Mouse (Mus musculus) layer of hippocampus, adult 9-11 months (tissue): Measurements from ENCODE around the gene Cped1.

ENCODE experiments used
- DNase-seq: peaks from one replicate; pipeline ENCODE4 v3.0.0; 2022

Gene Cped1

DNA sequence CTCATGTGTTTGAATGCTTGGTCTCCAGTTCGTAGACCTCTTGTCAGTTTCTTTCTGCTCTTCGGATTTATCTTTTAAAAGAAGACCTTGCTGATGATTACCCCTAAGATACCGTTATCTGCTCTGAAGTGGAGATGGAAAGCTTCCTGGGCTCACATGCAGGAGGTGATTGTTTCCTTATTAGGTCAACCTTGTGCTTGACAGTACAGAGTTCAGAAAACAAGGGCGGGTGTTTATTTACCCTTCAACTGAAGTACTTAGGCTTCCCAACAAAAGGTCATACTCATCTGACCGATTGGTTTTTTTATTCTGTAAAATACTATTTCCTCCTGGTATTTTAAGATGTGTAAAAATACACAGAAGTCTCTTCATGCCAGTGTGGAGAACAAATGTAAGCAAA lies 106.1 kb downstream of the Cped1 start:
- no peak for DNase-seq

DNA sequence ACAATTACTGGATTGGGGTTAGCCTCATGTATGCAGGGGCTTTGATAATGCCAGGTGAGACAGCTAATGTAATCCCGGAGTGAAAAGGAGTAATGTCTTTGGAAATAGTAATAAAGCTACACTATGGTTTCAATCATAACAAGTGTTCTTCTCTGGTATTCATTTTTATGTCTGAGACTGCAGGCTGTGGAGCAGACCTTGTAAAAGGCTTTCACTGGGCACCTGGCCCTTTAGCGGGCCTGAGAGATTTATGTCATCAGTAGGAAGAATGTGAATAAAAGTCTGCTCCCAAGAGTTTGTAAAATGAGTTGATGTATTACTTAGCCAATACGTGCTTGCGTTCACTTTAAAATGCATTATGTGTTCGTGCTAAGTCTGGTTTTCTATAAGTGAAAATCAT lies 108.1 kb downstream of the Cped1 start:
- DNase-seq: no peak

DNA sequence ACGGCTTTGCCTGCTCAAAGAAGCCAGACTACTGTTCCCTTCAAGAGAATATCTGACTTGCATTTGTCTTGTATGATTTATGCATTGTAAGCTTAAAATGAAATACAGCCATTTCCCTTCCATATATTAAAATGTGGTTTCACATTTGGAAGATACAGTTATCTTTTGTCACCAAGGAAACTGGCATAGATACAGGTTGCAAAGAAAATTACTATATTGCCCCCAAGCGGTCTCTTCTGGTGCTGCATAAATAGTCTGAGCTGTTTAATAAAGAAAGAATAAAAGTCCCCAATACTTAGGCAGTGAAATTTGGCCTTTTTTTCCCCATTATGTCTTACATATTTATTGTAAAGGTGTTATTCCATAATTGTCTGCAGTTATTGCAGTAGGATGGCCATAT lies 112.0 kb downstream of the Cped1 start:
- DNase-seq: peak; percentile 8

DNA sequence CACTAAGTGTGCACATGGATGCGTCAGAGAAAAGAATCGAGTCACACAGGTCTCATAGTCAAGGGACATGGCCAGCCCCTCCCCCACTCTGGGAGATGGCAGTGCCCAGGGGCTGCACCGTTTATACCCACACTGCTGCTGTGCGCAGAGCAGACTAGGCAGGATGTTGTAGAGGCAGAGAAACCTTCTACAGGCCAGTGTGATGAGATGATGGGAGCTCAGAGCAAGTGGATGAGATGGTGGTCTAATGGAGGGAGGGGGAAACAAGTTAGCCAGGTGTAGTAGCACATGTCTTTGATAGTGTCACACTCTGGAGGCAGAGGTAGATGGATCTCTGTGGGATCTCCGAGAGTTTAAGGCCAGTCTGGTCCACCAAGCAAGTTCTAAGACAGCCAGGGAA lies 114.1 kb downstream of the Cped1 start:
- DNase-seq: no peak

DNA sequence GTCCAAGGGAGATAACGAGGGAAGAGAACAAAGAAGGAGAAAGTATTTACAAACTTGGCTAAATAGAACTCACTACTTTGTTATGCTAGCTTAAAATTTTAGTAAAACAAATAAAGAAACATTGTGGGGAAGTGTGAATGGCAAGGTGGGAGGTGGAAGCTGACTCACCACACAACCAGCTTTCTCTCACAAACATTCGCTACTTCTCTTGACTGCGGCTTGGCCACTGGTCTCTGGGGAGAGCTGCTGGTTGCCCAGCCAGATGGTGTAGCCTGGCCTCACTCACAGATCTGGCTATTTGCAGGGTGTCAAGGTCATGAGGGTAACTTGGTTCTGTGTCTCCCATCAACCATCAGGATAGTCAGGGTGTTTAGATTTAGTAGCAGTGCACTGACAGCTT lies 116.2 kb downstream of the Cped1 start:
- DNase-seq: no peak

DNA sequence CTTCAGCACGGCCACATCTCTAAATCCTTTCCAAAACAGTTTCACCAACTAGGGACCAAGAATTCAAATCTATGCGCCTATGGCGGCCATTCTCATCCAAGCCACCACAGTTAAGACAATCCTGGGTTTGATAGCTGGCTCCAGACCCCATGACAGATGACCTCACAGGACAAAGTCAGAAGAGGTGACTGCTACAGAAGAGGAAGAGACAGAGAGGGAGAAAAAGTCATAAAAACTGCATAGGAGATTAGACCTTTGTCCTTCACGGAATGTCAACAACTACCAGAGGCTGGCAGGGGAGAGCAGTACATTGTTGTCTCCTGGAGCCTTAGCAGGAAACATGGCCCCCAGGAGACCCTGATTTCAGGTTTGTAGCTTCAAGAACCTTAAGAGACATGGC lies 117.0 kb downstream of the Cped1 start:
- no peak for DNase-seq

DNA sequence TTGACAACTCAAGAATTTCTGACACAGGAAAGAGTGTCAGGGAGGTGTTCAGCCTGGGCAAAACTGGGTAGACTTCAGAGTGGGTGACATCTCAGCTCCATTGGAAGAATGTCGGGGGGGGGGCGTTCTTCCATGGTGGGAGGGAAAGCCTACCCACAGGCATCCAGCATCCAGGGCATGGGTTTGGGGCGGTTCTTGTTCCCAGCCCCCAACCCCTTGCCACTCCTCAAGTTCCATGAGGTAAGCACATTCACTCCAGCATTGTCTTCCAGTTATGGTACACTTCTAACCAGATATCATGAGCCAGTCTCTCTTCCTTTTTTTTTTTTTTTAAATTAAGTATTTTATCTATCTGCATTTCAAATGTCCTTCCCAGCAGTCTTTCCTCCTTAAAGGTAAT lies 118.0 kb downstream of the Cped1 start:
- DNase-seq: no peak

DNA sequence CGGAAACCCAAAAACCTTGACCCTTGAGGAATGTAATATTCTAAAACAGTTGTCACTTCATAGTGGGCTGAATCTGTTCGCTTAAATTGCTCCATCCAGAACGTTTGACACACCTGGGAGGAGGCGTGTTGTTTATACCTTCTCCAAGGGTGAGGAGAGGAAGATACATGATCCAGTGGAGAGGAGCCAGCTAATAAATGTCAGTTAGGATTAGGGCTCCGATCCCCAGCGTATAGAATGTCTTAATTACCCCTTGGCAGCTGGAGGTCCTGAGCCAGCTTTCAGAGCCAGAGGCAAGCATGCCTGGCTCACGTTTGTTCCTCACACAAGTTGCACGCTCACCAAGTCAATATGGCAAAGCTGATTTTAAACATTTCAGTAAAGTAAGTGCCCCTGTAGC lies 118.5 kb downstream of the Cped1 start:
- no peak for DNase-seq

DNA sequence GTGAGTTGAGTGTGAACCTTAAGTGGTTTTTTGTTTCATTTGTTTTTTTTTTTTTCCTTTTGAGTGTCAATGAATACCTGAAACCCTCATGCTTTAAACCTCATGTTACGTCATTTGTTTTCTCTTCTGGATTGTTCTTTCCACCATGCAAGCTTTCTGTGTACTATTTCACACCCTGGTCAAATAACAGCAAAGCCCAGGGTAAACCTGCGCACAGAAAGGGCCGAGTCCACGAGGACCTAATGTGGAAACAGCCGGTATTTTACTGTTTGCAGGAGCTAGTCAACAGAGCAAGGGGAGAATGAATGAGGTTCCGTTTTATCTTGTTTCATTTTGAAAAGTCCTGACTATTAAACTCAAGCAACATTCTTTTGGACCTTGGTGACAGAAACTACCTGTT lies 128.4 kb downstream of the Cped1 start:
- no peak for DNase-seq

DNA sequence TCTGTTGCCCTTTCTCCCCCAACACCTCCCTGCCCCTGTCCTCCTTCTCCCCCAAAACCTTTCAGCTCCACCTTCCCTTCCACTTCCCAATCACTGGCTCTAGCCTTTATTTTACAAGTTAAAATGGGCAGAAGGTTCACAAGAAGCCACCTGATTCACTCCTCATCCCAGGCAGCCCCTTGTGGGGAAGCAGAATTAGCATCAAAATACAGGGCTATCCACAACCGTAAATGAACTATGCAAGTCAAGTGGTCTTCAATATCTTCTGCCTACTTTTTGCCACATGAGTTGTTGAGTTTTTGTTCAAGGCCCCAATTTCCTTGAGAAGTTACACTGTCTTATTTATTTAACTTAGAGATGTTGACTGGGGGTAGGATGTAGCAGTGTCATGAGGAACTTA lies 131.0 kb downstream of the Cped1 start:
- DNase-seq: no peak

DNA sequence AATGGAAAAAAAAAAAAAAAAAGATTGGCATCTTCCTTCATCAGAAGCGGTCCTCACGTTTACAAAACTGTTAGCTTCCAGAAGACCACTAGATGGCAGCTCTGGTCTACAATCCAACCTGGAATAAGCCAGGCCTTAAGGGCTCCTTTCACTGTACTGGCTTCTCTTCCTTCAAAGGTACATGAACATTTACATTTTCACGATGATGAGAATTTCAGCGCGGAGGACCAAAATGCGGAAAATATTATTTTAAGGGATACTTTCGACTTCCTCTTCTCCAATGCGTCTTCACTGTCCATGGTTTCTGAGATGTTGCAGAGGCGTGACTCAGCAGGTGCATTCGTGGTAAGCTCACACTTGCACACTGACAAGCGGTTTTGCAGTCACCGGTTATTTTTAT lies 136.4 kb downstream of the Cped1 start:
- DNase-seq: peak; percentile 62

DNA sequence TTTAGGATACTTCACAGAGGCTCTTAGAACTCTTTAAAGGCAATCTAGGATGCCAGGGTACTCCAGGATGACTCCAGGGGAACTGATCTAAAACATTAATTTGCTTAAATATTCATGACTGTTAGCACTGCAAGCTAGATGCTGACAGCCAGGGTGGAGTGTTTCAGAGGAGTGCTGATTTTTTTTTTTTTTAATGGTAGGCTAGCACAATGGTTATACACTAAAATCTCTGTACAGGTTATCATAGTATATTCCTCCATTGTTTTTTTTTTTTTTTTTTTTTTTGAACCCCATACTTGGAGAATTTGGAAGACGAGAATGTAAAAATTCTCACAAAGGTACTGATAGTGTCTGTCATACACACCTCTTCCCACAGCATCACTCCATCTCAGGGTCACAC lies 137.0 kb downstream of the Cped1 start:
- DNase-seq: no peak

DNA sequence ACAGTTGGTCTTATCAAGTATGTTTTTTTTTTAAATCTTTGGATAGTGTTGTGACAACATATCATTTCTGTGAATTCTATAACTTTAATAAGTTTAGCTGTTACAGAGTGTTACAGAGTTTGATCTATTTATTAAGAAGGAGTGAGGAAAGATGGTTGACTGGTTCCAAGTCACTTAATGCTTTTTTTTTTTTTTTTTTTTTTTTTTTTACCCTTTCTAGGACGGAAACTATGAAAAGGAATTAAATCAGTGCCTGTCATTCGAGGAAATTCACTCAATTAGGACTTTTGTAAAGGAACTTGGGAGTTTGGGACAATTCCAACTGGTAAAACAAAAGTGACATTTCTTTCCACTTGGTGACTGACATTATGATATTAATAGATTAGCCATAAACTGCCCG lies 137.6 kb downstream of the Cped1 start:
- DNase-seq: no peak

DNA sequence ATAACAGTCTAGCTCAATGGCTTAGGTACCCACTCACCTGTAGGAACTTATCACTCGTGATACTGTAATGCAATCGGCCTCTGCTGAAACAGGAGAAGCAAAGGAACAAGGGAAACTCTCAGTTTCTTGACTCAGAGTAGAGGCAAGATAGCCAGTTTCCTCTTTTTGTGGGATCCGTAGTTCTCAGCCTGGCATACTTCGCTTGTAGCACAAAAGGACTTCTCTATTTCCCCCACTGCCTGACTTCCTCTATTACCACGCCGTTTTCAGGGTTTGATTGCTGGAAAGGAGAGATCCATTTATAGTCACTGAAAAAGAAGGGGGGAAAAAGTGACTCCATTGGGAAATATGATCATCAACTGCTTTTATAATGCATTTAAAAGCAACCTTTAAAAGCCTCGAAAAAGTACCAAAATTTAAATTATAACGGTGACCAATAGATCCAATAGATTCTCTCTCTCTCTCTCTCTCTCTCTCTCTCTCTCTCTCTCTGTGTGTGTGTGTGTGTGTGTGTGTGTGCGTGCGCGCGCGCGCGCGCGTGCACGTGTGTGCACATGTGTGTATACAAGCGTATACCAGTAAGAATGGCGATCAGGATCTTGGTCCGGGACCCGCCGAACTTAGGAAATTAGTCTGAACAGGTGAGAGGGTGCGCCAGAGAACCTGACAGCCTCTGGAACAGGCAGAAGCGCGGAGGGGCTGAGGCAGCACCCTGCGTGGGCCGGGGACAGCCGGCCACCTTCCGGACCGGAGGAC lies 139.0 kb downstream of the Cped1 start:
- peak; percentile 8 for DNase-seq

DNA sequence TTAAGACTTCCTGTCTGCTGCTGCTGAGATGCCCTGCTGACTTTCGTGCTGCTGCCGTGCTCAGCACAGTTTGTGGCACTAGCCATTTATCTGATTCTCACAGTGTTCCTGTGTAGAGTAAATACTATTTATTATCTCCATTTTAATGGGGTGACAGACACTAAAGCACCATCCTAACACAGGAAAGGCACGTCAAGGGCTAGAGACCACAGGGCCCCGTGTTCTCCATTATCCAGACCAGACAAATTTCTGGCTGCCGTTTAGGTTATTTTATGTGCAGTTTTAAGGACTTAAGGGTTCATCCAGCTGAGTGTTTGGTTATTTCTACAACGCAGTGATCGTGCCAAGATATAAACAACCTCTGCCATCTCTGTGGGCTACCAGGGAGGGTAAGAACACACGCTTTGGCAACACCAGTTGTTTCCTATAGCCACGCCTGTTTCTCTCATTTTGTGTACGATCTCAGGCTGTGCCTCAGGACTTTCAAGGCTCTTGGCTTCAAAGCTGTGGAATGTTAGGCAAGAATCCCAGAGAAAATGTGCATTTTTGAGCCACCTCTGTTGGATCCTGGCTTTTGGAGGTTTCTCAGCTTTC lies 149.4 kb downstream of the Cped1 start:
- DNase-seq: no peak

DNA sequence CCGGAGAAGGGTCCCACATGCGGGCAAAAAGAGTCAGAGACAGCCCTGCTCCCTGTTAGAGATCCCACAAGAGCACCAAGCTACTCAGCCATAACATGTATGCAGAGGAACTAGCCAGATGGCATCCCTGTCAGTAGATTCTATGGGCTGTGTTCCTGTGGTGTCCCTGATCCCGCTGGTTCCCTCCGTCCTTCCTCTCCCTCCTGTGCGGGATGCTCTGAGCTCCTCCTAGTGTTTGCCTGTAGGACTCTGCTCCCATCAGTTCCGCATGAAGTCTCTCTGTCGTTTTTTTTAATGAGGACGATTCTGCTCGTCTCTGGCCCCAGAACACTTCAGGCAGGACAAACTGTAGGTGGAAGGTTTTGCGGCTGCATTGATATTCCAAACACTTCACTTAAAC lies 151.1 kb downstream of the Cped1 start:
- no peak for DNase-seq

DNA sequence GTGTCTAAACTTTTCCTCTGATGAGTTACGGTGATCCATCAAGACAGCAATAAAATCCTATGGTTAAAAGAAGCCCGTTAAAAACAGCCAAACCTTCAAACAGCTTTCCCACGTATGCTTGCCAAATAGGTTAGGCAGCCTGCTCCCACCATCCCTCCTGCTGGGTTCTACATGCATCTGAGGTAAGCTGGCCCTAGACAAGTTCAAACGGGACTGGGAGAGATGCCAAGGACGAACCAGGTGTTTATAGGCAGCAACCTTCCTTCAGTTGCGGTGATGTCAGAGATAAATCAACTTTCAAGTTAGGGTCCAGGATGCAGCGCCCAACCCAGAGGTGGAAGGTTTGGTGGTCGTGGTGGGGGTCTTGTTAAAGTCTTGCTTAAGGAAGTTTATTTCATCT lies 155.1 kb downstream of the Cped1 start:
- DNase-seq: no peak

DNA sequence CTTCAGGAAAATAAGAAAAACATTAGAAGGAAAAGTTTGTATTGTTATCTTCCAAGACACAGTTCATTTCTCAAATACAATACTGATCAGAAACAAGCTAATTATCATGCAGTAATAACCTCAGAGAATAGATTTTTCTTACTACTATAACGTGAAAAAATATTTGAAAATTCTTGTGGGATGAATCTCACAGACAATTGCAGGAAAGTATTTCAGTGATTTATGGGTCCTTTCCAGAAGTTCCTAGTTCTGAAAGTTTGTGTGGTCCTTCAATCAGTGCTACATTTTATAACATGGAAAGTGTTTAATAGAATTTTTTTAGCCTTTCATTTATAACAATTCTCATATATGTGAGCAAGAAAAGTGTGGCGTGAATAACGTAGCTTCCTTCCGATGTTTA lies 161.5 kb downstream of the Cped1 start:
- no peak for DNase-seq

DNA sequence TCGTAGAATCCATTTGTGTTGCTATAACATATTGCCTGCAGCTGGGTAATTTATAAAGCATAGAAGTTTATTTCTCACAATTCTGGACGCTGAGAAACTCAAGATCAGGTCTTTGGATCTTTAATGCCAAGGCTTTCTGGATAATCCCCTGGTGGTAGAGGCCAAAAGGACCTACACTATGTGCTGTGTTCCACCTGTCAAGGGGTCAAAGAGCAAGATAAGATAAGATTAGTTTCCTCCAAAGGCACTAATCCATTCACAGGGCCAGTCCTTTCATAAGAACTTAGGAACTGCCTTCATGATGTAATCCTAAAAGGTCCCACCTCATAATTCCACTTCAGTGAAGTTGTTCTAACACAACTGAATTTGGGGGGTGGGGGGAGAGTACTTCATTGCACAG lies 162.8 kb downstream of the Cped1 start:
- DNase-seq: no peak

DNA sequence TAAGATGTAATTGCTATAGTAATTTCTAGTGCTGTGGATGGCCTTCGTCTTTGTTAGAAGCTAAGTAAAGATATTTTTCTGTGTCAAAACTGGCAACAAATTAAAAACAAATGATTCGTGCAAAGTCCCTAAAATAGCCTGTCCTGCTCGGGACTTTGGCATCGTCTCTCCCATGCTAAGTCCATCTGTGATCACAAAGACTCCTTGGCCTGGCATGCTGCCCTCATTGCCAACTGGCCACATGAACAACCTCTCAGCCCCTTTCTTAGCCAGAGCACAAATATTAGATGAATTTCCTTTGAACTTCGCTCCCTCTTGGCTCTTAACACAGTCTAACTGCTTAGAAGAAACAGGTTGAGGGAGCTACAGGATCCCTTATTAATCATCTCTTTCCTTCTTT lies 171.7 kb downstream of the Cped1 start:
- DNase-seq: no peak

DNA sequence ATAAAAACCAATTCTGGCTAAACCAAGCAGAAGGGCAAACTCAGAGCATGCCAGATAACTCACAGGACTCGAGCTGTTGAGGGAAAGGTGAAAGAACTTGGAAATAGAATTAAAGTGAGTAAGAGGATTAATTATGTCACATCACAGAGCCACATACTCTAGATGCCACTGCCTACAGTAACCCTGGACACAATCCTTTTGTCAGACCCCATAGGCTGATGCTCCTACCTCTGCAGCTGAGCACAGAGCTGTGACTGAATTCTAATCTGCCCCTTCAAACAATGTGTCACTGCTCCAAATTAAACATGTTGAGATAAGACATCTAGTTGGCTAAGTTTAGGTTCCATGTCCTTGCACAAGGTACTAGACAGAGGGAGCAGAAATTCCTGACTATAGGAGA lies 176.2 kb downstream of the Cped1 start:
- DNase-seq: no peak

DNA sequence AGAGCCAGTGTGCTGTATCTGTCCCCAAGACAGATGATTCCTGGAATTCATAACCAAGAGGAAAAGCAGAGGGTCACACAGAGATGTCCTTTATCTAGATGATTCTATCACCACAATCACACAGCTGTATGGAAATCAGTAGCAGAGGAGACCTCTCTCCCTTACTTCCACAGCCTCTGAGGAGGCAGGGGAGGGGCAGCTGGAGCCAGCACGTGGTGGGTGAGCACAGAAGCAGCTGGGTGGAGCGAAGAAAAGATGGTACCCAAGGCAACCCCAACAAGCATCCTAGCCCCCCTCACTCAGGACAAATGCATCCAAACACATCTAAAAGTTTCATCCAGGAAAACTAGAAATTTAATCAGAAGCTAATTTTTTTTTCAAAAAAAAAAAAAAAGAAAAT lies 182.7 kb downstream of the Cped1 start:
- DNase-seq: no peak

DNA sequence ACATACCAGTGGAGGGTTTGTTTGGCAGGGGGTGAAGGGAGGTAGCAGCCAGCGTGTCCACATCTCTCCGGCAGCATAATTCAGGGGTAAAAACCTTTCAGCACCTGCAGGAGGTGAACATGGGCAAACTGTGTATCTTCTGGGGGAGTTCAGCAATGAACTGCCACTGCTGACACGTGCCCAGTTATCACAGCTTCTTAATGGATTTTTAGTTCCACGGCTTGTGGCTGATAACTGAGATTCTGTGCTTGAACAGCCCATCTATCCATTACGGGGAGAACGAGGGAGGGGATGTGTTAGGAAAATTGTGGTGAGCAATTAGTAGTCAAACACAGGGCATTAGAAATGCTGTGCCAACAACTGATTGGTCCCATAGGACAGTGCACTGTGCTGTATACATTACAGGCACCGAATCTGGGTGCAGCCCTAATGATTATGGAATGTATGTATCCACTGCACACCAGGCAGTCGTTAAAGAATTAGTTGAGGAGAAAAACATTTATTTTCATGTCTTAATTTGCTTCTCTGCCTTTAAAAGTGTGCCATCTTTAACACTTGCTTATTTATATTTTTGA lies 193.1 kb downstream of the Cped1 start:
- no peak for DNase-seq

DNA sequence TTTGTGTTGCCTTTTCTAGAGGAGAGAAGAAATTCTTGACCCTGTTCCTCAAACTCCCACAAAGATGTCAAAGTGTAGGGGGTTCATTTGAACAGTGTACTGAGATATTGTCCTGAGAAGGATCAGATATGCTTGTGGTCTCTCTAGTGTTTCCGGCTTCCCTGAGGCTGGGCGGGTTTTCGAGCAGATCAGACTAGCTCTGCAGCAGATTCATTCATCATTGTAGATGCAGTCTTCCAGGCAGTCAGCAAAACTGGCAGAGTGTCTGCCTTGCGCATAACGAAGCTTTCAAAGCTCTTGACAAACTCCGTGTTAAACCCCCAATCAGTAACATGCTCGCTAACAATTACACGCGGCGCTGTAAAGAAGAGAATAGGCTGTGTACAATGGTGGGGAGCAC lies 194.6 kb downstream of the Cped1 start:
- peak; percentile 23 for DNase-seq

DNA sequence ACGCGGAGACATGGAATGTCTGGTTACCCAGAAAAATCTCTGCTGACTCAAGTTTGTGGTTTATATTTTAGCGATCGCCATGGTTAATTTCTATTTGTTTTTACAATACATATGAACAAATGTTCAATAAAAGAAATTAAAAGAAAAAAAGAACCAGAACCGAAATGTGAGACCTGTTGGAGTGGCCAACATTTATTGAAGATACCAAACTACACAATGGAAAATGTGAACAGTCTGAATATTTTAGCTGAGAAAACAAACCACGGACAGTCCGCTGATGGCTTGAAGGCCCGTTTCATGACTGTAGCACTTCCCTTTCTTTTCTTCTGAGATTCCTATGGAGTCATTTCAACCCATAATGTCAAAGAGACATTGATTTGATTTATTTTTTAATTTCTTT lies 201.3 kb downstream of the Cped1 start:
- DNase-seq: no peak
